Mouse (Mus musculus): Measurements from ENCODE around the gene Dhps.
A peak's percentile ranks its signal among the peaks of the same experiment; 100 is the strongest.
"Not testable (repeated sequence)": the region's sequence is repeated elsewhere in the genome, so short reads cannot be mapped to it uniquely, and the experiment has no call there.

The Dhps gene

DNA sequence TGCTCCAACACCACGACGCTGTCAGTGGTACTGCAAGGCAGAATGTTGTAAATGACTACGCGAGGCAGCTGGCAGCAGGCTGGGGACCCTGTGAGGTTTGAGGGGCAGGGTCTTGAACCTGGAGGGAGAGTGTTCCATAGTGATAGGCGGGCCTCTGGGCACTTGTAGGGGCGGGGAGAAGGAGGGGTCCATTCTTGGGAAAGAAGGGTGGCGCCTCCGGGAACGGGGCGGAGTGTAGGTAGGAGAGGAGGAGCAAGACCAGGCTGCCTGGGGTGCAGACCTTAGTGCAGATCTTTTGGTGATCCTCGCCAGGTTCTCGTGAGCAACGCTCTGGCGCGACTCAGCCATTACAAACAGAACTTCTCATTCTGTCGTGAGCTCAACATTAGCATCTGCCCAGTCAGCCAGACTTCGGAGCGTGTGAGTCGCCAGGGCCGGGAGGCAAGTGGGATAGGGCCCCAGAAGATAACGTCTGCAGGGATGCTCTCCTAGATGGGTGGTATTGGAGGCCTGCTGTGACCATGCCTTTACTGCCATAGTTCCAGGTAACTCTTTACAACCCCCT is 20.1 kb downstream of the Dhps start:
- no peak for DNase-seq (ENCODE audit: low spot score in 2 of 2)

DNA sequence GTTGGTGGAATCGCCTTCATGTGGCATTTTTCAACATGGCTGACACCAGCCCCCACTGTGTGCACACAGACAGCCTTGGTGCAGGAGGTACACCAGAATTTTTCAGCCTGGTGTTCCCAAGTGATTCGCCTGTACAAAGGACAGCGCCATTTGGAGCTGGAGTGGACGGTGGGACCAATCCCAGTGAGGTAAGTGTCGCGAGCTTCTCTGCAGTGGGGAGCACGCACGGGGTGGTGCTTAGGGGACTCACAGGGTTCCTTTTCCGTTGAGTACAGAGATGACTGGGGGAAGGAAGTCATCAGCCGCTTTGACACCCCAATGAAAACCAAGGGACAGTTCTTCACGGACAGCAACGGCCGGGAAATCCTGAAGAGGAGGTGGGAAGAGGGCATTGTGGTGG is 23.5 kb downstream of the Dhps start:
- no peak for DNase-seq (ENCODE audit: low spot score in 2 of 2)

DNA sequence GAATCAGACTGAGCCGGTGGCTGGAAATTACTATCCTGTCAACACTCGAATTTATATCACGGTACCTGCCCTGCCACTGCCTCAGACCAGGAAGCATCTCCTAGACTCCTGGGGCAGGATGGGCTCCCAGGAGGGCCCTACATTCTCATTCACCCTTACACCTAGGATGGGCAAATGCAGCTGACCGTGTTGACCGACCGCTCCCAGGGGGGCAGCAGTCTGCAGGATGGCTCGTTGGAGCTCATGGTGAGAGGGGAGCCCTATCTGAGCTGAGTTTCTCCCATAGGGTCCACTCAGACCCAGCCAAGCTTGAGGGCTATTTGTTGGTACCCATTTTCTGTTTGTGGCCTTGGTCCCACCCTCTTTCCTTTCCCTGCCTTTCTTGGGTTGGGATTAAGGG is 24.0 kb downstream of the Dhps start:
- no peak for DNase-seq (ENCODE audit: low spot score in 2 of 2)

DNA sequence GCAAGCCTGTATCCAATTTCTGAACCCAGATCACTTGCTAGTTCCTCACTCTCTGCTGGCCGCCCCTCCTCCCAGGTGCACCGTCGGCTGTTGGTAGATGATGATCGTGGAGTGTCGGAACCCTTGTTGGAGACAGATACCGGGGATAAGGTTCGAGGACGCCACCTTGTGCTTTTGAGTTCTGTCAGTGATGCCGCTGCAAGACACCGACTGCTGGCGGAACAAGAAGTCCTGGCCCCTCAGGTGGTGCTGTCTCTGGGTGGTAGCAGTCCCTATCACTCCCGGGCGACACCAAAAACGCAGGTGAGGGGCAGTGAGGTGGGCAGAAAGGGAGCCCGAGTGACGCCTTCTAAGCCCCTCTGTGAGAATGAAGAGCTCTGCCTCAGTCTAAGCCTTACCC is 24.6 kb downstream of the Dhps start:
- DNase-seq (ENCODE audit: low spot score in 2 of 2), result no peak

DNA sequence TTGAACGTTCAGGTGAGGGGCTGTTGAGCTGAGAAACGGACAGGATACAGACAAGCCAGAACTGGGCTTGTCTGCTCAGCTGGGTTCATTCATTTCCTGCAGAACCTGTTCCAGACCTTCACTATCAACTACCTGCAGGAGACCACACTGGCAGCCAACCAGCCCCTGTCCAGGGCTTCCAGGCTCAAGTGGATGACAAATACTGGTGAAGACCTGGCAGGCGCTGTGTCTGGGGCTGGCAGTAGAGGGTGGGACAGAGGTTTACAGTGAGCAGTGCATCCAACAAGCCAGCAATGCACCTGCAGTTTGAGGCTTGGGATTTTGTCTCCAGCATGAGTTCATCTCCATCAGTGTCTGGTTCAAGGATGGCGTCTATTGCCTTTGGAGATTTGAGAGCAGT is 25.3 kb downstream of the Dhps start:
- DNase-seq (ENCODE audit: low spot score in 2 of 2), result no peak

DNA sequence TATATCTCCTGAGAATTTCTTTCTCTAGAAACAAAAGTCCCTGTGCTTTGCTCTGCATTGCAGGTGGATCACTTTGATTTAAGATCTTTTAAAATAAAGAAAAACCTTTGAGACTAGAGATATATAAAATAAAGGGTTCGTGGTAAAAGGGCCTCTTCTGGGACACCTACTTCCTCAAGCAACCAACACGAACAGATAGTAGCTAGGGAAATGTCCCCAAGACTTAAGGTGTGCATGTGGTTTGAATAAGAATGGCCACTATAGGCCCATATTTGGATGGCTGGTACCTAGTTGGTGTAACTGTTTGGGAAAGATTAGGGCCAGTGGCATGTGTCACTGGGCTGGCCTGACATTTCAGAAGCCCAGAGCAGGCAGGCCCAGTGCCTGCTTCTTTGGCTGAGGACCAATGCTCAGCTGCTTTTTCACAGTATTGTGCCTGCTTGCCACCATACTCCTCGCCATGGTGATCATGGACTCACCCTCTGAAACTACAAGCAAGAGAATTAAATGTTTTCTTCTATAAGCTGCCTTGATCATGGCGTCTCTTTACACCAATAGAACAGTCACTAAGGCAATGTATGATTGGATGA is 28.6 kb downstream of the Dhps start:
- no peak for DNase-seq (ENCODE audit: low spot score in 2 of 2)

DNA sequence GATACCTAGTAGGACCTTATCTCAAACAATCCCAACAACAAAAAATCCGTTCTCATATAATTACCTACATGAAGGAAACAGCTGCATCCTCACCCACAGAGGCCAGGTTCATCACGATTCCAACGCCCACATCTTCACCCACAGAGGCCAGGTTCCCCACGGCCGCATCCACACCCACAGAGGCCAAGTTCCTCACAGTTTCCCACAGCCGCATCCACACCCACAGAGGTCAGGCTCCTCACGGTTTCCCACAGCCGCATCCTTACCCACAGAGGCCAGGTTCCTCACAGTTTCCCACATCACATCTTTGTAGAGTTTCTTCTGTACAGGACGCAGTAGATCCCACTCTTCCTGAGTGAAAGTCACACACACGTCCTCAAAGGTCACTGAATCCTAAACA is 41.7 kb downstream of the Dhps start:
- DNase-seq (ENCODE audit: low spot score in 2 of 2), result no peak

DNA sequence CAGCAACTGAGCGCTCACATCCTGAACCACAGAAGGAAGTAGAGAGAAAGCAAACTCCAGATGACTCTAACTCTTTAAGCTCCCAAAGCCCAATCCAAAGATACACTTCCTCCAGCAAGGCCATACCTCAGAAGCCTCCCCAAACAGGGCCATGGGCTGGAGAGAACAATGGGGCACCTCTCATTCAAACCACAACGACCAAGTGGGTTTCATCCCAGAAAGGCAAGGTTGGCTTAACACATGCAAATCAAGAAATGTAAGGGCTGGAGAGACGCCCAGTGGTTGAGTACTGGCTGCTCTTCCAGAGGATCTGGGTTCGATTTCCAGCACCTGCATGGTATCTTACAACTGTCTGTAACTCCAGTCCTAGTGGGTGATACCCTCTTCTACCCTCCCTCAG is 43.9 kb downstream of the Dhps start:
- no peak for DNase-seq (ENCODE audit: low spot score in 2 of 2)

DNA sequence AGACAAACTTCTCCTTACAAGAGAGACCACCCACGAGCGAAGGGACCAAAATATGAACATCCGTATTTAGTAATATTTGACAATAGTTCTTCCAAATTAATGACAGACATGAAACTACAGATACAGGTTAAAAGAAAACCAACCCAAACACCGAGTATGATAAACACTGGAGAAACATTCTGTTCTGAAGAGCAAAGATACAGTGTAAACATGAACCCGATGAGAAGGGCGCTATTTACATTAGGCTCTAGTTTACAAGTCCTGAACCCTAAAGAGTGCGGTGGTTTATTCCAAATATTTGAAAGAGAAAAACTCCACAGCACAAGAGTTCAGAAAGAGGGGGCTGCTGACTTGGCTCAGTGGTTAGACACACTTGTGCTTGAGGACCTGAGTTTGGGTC is 45.4 kb downstream of the Dhps start:
- DNase-seq (ENCODE audit: low spot score in 2 of 2), result no peak

DNA sequence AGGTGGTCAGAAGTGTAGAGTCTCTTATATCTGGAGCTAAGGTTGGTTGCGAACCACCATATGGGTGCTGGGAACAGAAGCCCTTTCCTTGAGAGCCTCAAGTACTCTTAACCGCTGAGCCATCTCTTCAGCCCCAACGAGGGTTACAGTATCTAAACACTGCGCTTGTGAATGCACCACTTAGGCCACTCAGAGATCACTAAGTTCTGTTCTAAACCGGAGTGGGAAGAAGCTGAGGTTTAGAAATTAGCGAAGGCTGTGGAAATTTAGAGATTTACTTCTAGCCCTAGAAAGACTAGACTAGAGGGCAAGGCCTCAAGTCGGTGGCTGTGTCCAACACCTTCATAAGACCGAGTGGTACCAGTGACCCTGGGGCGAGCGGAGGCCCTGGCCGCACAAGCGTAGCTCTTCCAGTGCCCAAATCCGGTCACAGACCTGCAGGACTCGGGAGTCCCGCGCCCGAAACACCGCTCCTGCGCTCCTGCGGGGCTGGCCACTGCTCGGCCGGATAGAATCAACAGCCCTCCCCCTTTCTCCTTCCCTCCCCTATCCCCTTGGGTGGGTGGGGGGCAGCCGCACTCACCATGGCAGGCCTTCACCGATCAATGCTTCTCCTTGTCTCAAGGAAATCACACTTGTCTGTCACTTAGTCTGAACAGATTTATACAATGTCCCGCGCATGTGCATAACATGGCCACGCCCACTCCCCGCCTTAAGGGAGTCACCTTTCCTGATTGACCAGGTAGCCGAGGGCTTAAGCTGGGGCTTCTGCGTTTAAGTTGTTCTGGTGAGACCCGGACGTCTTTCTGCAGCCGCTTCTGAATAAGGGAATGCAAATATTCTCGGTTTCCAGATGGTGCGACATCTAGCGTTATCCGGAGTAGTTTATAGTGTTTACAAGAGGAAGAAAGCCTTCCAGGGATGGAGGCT is 47.8 kb downstream of the Dhps start:
- peak; percentile 30 to 42 for DNase-seq (ENCODE audit: low spot score in 2 of 2)

DNA sequence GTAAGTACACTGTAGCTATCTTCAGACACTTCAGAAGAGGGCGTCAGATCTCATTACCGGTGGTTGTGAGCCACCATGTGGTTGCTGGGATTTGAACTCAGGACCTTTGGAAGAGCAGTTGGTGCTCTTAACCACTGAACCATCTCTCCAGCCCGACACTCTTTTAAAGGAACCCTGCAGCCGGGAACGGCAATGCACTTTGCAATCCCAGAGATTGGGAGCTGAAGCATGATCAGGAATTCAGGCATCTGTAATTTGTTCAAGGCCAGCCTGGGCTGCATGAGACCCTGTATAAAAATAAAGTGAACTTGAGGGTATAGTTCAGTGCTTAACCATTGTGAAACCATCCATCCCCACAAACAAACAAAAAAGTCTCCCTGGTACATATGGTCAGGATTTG is 48.7 kb downstream of the Dhps start:
- DNase-seq (ENCODE audit: low spot score in 2 of 2), result not testable (repeated sequence)

DNA sequence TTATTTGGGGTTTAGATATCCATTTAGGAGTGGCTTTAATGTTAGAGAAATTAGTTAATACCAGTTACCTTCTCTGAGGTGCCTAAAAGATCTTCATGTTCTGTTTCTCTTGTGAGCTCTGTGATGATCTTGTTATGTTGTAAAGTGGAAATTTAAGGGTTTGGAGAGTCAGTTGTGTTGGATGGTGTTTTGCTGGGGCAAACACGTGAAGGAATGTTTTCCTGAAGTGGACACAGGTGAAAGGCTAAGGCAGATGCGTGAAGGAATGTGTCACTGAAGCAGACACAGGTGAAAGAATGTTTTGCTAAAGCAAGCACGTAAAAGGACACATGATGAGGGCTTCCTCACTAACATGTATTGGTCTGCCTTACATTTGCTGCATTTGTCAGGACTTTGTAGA is 51.4 kb downstream of the Dhps start, which contains the start of gene Zfp791:
Zfp791 (minus strand) TSS at position 101 of the 400 bp plus-strand sequence.
- DNase-seq (ENCODE audit: low spot score in 2 of 2), result no peak

DNA sequence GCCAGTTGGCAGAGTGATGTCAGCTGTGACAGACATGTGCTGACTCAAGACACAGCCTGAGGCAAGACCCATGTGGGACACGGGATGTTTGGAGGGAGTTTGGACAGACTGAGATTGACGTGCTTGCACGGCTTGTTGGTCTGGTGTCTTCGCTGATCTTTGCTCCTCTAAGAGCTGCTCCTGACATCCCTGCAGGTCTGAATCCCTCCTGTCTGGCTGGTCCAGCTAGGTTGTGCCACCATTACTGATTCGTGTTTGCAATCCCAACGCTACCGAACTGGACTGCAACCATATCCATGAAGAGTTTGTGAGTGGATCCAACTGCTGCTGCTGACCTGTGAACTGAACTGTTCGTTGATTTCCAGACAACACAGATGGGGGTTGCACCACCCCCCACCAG is 52.1 kb downstream of the Dhps start:
- DNase-seq (ENCODE audit: low spot score in 2 of 2), result no peak
